15 mouse cellular contexts compared by ENCODE assay signal in genomic region chr6:52237346-52238154, GRCm38 (mm10). TPM values are rescaled to one million over a fixed set of nuclear protein-coding genes. Genes with fewer than 3 reads are reported as not detected.
DNase-seq lines count a peak whose midpoint lies in the region; ATAC-seq lines count a peak whose summit lies in the region.
"Had no signal": no experiment of that assay in that cellular context is flagged by ENCODE, and none has a peak within 500 bp of the region (broad histone marks: within the 10 kb centered on the region; RNA-seq: fewer than 3 reads in every experiment).

No protein-coding gene starts in this region.

- WGBS in neural tube, embryonic 11.5 days: 3% methylated on average over 10 of the region's 10 CpGs
- WGBS in limb, embryonic 11.5 days: 2% methylated on average over 10 of the region's 10 CpGs
- 9% methylated on average over 10 of the region's 10 CpGs for WGBS in forebrain, embryonic 10.5 days

- peak overlapping the region; percentile 94 for H3K9ac ChIP-seq in neural tube, embryonic 11.5 days (ENCODE audit: low read length)
- peak overlapping the region; percentile 100 for H3K9ac ChIP-seq in limb, embryonic 11.5 days (ENCODE audit: low read length)
- H3K9ac ChIP-seq: embryonic facial prominence, embryonic 13.5 days; liver, embryonic 15.5 days had no signal

- H3K4me1 ChIP-seq in neural tube, embryonic 11.5 days (ENCODE audit: control insufficient read depth, insufficient read depth, low read length): no peaks in the 10 kb centered on the region; the same call in 1 of the 2 replicates
- peaks cover 6% of the 10 kb centered on the region for H3K4me1 ChIP-seq in limb, embryonic 11.5 days (ENCODE audit: control insufficient read depth, insufficient read depth, low read length)
- peaks cover 17% of the 10 kb centered on the region for H3K4me1 ChIP-seq in forebrain, embryonic 10.5 days
- H3K4me1 ChIP-seq: liver, embryonic 15.5 days had no signal

- no peaks in the 10 kb centered on the region for H3K9me3 ChIP-seq in neural tube, embryonic 11.5 days (ENCODE audit: control insufficient read depth, low read length)
- H3K9me3 ChIP-seq in limb, embryonic 11.5 days (ENCODE audit: control insufficient read depth, low read length): no peaks in the 10 kb centered on the region
- no peaks in the 10 kb centered on the region for H3K9me3 ChIP-seq in forebrain, embryonic 10.5 days
- H3K9me3 ChIP-seq: embryonic facial prominence, embryonic 13.5 days; liver, embryonic 15.5 days had no signal

- H3K4me3 ChIP-seq in neural tube, embryonic 11.5 days (ENCODE audit: low read depth, low read length): peak overlapping the region; percentile 65
- H3K4me3 ChIP-seq in limb, embryonic 11.5 days (ENCODE audit: low read depth, low read length): peak overlapping the region; percentile 99
- no peak overlapping the region for H3K4me3 ChIP-seq in forebrain, embryonic 10.5 days
- H3K4me3 ChIP-seq: embryonic facial prominence, embryonic 13.5 days; liver, embryonic 15.5 days had no signal

- H3K36me3 ChIP-seq in neural tube, embryonic 11.5 days (ENCODE audit: control insufficient read depth, insufficient read depth, low read length): no peaks in the 10 kb centered on the region
- peaks cover 2% of the 10 kb centered on the region; the same call in 1 of the 2 replicates for H3K36me3 ChIP-seq in limb, embryonic 11.5 days (ENCODE audit: control insufficient read depth, insufficient read depth, low read length)
- no peaks in the 10 kb centered on the region for H3K36me3 ChIP-seq in forebrain, embryonic 10.5 days (replicated peaks)
- H3K36me3 ChIP-seq: embryonic facial prominence, embryonic 13.5 days; liver, embryonic 15.5 days had no signal

- H3K27me3 ChIP-seq in neural tube, embryonic 11.5 days (ENCODE audit: control insufficient read depth, insufficient read depth, low read length): peaks cover 89% of the 10 kb centered on the region
- H3K27me3 ChIP-seq in limb, embryonic 11.5 days (ENCODE audit: control insufficient read depth, insufficient read depth, low read length): no peaks in the 10 kb centered on the region
- peaks cover 100% of the 10 kb centered on the region for H3K27me3 ChIP-seq in forebrain, embryonic 10.5 days (ENCODE audit: poor library complexity, severe bottlenecking)

- no peak for DNase-seq in neural tube, embryonic 11.5 days (ENCODE audit: low spot score)
- no peak for DNase-seq in neural tube, embryonic 10.5 days (ENCODE audit: extremely low spot score, low spot score)
- peak; percentile 30 for DNase-seq in kidney, adult 9 months
- DNase-seq in limb, embryonic 11.5 days (ENCODE audit: low spot score): peak; percentile 70
- DNase-seq in urinary bladder, postnatal 14 days (ENCODE audit: low spot score): peak; percentile 58
- DNase-seq in left cerebral cortex, adult 9 months (ENCODE audit: low spot score in 2 of 2): no peak
- DNase-seq in forebrain, embryonic 10.5 days (ENCODE audit: extremely low spot score, low spot score): no peak
- DNase-seq: cerebellum, postnatal 10 days; heart, postnatal 4 days; midbrain, embryonic 14.5 days; right cerebral cortex, postnatal 14 days had no signal

- H3K4me2 ChIP-seq in neural tube, embryonic 11.5 days (ENCODE audit: low read depth): peak overlapping the region; percentile 57
- peak overlapping the region; percentile 75 for H3K4me2 ChIP-seq in limb, embryonic 11.5 days (ENCODE audit: low read depth, severe bottlenecking)
- H3K4me2 ChIP-seq: embryonic facial prominence, embryonic 13.5 days; liver, embryonic 15.5 days had no signal

- no peak for ATAC-seq in neural tube, embryonic 11.5 days (ENCODE audit: insufficient read depth, low FRiP score, low TSS enrichment)
- ATAC-seq in limb, embryonic 11.5 days (ENCODE audit: insufficient number of reproducible peaks, low FRiP score, low TSS enrichment, low read depth): no peak
- ATAC-seq: forebrain, embryonic 16.5 days had no signal

- peak overlapping the region; percentile 23; the same call in 1 of the 2 replicates for H3K27ac ChIP-seq in neural tube, embryonic 11.5 days (ENCODE audit: low read depth, low read length)
- peak overlapping the region; percentile 99 for H3K27ac ChIP-seq in limb, embryonic 11.5 days (replicated peaks; ENCODE audit: low read depth, low read length)
- H3K27ac ChIP-seq in forebrain, embryonic 10.5 days: no peak overlapping the region
- H3K27ac ChIP-seq: embryonic facial prominence, embryonic 13.5 days; liver, embryonic 15.5 days had no signal

RNA-seq across cellular contexts. Expression of gene Hoxa10, which starts 3.1 kb away (rescaled TPM):
- 70.6 and 72.8 TPM in 2 replicates for polyA plus RNA-seq in neural tube, embryonic 11.5 days (2014; fragmentation: Nextera tagmentation; extraction: Ambion mirVana)
- 274 and 278 TPM in 2 replicates for polyA plus RNA-seq in limb, embryonic 11.5 days (2014; fragmentation: Nextera tagmentation; extraction: Ambion mirVana)
- polyA plus RNA-seq in forebrain, embryonic 10.5 days (2016; fragmentation: Nextera tagmentation; extraction: Ambion mirVana): not detected in 2 replicates
- polyA plus RNA-seq: forebrain, embryonic 16.5 days; midbrain, embryonic 14.5 days had no signal

RNA-seq across cellular contexts. Expression of gene Hoxa9, which starts 6.7 kb away (rescaled TPM):
- polyA plus RNA-seq in neural tube, embryonic 11.5 days (2014; fragmentation: Nextera tagmentation; extraction: Ambion mirVana): 98.8 and 105 TPM in 2 replicates
- 86.7 and 90.5 TPM in 2 replicates for polyA plus RNA-seq in limb, embryonic 11.5 days (2014; fragmentation: Nextera tagmentation; extraction: Ambion mirVana)
- not detected in 2 replicates for polyA plus RNA-seq in forebrain, embryonic 10.5 days (2016; fragmentation: Nextera tagmentation; extraction: Ambion mirVana)
- polyA plus RNA-seq: embryonic facial prominence, embryonic 13.5 days; forebrain, embryonic 16.5 days; midbrain, embryonic 14.5 days had no signal

RNA-seq across cellular contexts. Expression of gene Hoxa11, which starts 8.1 kb away (rescaled TPM):
- 6.0 and 6.7 TPM in 2 replicates for polyA plus RNA-seq in neural tube, embryonic 11.5 days (2014; fragmentation: Nextera tagmentation; extraction: Ambion mirVana)
- polyA plus RNA-seq in limb, embryonic 11.5 days (2014; fragmentation: Nextera tagmentation; extraction: Ambion mirVana): 66.3 and 78.0 TPM in 2 replicates
- not detected in 2 replicates for polyA plus RNA-seq in forebrain, embryonic 10.5 days (2016; fragmentation: Nextera tagmentation; extraction: Ambion mirVana)
- polyA plus RNA-seq: embryonic facial prominence, embryonic 13.5 days; forebrain, embryonic 16.5 days; liver, embryonic 15.5 days; midbrain, embryonic 14.5 days; thymus, postnatal 0 days had no signal

RNA-seq across cellular contexts. Expression of gene Hoxa7, which starts 15.9 kb away (rescaled TPM):
- polyA plus RNA-seq in neural tube, embryonic 11.5 days (2014; fragmentation: Nextera tagmentation; extraction: Ambion mirVana): 61.2 and 71.3 TPM in 2 replicates
- polyA plus RNA-seq in limb, embryonic 11.5 days (2014; fragmentation: Nextera tagmentation; extraction: Ambion mirVana): 14.7 and 16.2 TPM in 2 replicates
- polyA plus RNA-seq in forebrain, embryonic 10.5 days (2016; fragmentation: Nextera tagmentation; extraction: Ambion mirVana): not detected in 2 replicates
- polyA plus RNA-seq: embryonic facial prominence, embryonic 13.5 days; forebrain, embryonic 16.5 days; midbrain, embryonic 14.5 days had no signal

RNA-seq across cellular contexts. Expression of gene Hoxa13, which starts 23.1 kb away (rescaled TPM):
- 0.11 and 0.26 TPM in 2 replicates for polyA plus RNA-seq in neural tube, embryonic 11.5 days (2014; fragmentation: Nextera tagmentation; extraction: Ambion mirVana)
- polyA plus RNA-seq in limb, embryonic 11.5 days (2014; fragmentation: Nextera tagmentation; extraction: Ambion mirVana): 25.1 and 29.7 TPM in 2 replicates
- not detected in 2 replicates for polyA plus RNA-seq in forebrain, embryonic 10.5 days (2016; fragmentation: Nextera tagmentation; extraction: Ambion mirVana)
- polyA plus RNA-seq: embryonic facial prominence, embryonic 13.5 days; forebrain, embryonic 16.5 days; liver, embryonic 15.5 days; midbrain, embryonic 14.5 days; thymus, postnatal 0 days had no signal

Comparison
In these comparisons a context has a peak if more than half of its experiments do, and no peak if none do; other contexts are left out.
1. DNase-seq: peak in kidney, adult 9 months (single experiment), limb, embryonic 11.5 days (single experiment) and urinary bladder, postnatal 14 days (single experiment); none in neural tube, embryonic 11.5 days (single experiment), neural tube, embryonic 10.5 days (single experiment), left cerebral cortex, adult 9 months (0 of 2) and forebrain, embryonic 10.5 days (single experiment).
2. RNA of gene Hoxa10, which starts 3.1 kb away (polyA plus RNA-seq): 274 to 278 TPM in limb, embryonic 11.5 days and 70.6 to 72.8 TPM in neural tube, embryonic 11.5 days; not detected in forebrain, embryonic 10.5 days; every median in the first group is over 10 times any median in the second.
3. RNA of gene Hoxa9, which starts 6.7 kb away (polyA plus RNA-seq): 98.8 to 105 TPM in neural tube, embryonic 11.5 days and 86.7 to 90.5 TPM in limb, embryonic 11.5 days; not detected in forebrain, embryonic 10.5 days; every median in the first group is over 10 times any median in the second.